Mouse (Mus musculus): ENCODE data around the gene Ccdc36. TPM values are rescaled to one million over a fixed set of nuclear protein-coding genes. Genes with fewer than 3 reads are reported as not detected.

Ccdc36 gene
- 0.03 TPM in 1 of 2 replicates, not detected in the other for polyA plus RNA-seq (2012; rRNA removed; ENCODE audit: low replicate concordance)

GRCm38 (mm10) chr9:108428384-108428783 lies at the start of gene Ccdc36:
Gene Ccdc36, minus strand, starts transcription at chr9:108428484.

DNA sequence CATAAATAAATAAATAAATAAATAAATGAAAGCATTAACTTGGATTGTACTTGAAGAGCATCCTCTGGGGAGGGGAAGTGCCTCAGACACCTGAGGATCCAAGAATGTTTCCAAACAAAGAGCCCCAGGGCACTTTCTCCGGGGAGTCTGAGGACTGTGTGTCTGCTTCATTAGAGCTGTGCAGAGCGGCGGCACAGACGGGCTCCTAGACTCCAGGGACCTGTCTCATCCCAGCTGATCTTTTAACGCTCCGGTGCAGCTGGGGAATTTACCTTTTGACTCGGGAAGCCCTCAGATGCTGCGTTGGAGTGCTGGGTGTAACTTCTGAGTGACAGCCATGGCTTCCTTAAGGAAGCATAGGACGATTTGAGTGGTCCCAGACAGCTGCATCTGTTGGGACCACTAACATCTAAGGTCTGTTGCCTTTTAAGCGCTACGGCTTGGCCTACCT lies 32.9 kb upstream of the Ccdc36 start, which contains the start of gene Klhdc8b:
Gene Klhdc8b, minus strand, starts transcription at position 401 of the 451 bp plus-strand sequence.

DNA sequence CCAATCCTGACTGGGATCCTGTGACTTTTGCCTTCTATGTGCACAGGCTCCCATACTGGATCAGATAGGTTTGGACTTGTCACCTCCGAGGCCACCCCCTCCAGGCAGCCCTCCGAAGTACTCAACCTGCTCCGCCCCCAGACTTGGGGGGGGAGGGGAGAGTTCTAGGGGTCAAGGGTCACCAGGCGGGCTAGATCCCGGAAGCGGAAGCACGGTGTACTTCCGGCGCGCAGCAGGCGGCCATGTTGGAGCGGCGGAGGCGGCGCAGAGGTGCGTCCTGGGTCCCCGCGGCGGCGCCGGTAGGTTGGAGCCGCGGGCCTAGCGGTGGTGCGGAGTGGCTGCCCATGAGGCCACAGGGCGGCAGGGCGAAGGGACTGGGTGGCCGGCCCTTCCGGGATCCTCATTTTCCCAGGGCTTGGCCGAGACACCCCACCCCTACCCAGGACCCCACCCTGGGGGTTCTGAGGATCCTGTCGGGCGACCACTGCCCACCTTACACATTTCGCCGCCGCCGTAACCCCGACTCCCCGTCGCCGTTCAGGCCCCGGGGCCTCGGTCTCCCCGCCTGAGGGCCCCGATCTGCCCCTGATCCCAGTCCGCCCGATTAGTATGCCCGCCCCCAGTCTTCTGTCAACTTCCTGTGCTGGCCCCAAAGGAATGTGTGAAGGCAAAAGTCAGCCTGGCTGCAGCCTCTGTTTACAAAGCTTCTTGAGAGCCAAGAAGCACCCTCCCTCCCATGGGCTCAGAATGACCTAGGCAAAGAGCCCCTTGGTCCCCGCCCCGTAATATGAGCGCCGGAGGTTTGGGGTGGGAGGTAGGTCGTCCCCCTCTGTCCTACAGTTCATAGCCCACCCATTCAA lies 32.3 kb upstream of the Ccdc36 start, which contains the start of gene Ccdc71:
Gene Ccdc71, plus strand, starts transcription at position 209 of the 860 bp plus-strand sequence.

GRCm38 (mm10) chr9:108436182-108436581 lies 7.9 kb upstream of the Ccdc36 start, which contains the start of gene BC048562:
Gene BC048562, plus strand, starts transcription at chr9:108436482.

DNA sequence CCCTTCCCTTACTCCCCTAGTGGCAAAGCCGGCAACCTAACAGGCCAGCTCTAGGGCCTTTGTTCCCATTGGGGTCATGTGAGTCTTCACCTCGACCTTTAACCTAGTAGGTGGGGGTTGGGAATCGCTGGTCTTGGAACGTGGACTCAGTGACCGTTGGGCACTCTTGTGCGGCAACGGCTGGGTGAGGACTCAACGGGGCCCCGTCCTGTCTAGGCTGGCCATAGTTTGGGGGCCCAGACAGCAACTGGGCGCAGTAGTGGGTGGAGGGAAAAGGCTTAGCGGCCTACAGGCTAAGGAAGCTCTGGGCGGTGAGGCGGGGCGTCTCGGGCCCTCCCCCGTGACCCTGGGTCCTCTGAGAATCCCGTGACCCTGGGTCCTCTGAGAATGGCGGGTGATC lies 35.6 kb downstream of the Ccdc36 start, which contains the start of gene 1700102P08Rik:
Gene 1700102P08Rik, plus strand, starts transcription at position 130 of the 400 bp plus-strand sequence.

Other genes starting within 250 kb of the Ccdc36 start
- gene Bsn, start 238.1 kb downstream of the Ccdc36 start, polyA plus RNA-seq (2012; rRNA removed; ENCODE audit: low replicate concordance), result 0.43 and 0.96 TPM in 2 replicates
- gene Dag1, start 164.5 kb downstream of the Ccdc36 start, polyA plus RNA-seq (2012; rRNA removed; ENCODE audit: low replicate concordance), result 72.6 and 76.3 TPM in 2 replicates
- 14.5 and 29.8 TPM in 2 replicates for gene Nicn1, start 138.1 kb downstream of the Ccdc36 start, polyA plus RNA-seq (2012; rRNA removed; ENCODE audit: low replicate concordance)
- 7.5 and 10.4 TPM in 2 replicates for gene Amt, start 131.6 kb downstream of the Ccdc36 start, polyA plus RNA-seq (2012; rRNA removed; ENCODE audit: low replicate concordance)
- gene Rhoa, start 122.4 kb downstream of the Ccdc36 start, polyA plus RNA-seq (2012; rRNA removed; ENCODE audit: low replicate concordance), result 125 and 183 TPM in 2 replicates
- gene Tcta, start 122.3 kb downstream of the Ccdc36 start, polyA plus RNA-seq (2012; rRNA removed; ENCODE audit: low replicate concordance), result 43.9 and 96.1 TPM in 2 replicates
- 1,029 and 1,673 TPM in 2 replicates for gene Gpx1, start 89.6 kb downstream of the Ccdc36 start, polyA plus RNA-seq (2012; rRNA removed; ENCODE audit: low replicate concordance)
- 59.2 and 62.9 TPM in 2 replicates for gene Usp4, start 80.6 kb downstream of the Ccdc36 start, polyA plus RNA-seq (2012; rRNA removed; ENCODE audit: low replicate concordance)
- 0.34 and 0.48 TPM in 2 replicates for gene 1700102P08Rik, start 35.7 kb downstream of the Ccdc36 start, polyA plus RNA-seq (2012; rRNA removed; ENCODE audit: low replicate concordance)
- not detected in 2 replicates for gene BC048562, start 8.0 kb upstream of the Ccdc36 start, polyA plus RNA-seq (2012; rRNA removed; ENCODE audit: low replicate concordance)
- gene Ccdc71, start 32.0 kb upstream of the Ccdc36 start, polyA plus RNA-seq (2012; rRNA removed; ENCODE audit: low replicate concordance), result 24.9 and 25.2 TPM in 2 replicates
- gene Klhdc8b, start 33.1 kb upstream of the Ccdc36 start, polyA plus RNA-seq (2012; rRNA removed; ENCODE audit: low replicate concordance), result 44.0 and 53.3 TPM in 2 replicates
- gene Lamb2, start 51.3 kb upstream of the Ccdc36 start, polyA plus RNA-seq (2012; rRNA removed; ENCODE audit: low replicate concordance), result 152 and 195 TPM in 2 replicates
- 177 and 200 TPM in 2 replicates for gene Usp19, start 62.1 kb upstream of the Ccdc36 start, polyA plus RNA-seq (2012; rRNA removed; ENCODE audit: low replicate concordance)
- gene Qars, start 79.2 kb upstream of the Ccdc36 start, polyA plus RNA-seq (2012; rRNA removed; ENCODE audit: low replicate concordance), result 171 and 217 TPM in 2 replicates
- gene Qrich1, start 88.3 kb upstream of the Ccdc36 start, polyA plus RNA-seq (2012; rRNA removed; ENCODE audit: low replicate concordance), result 121 and 153 TPM in 2 replicates
- gene Impdh2, start 131.8 kb upstream of the Ccdc36 start, polyA plus RNA-seq (2012; rRNA removed; ENCODE audit: low replicate concordance), result 76.5 and 81.5 TPM in 2 replicates
- 54.9 and 58.4 TPM in 2 replicates for gene Ndufaf3, start 138.9 kb upstream of the Ccdc36 start, polyA plus RNA-seq (2012; rRNA removed; ENCODE audit: low replicate concordance)
- gene Dalrd3, start 141.4 kb upstream of the Ccdc36 start, polyA plus RNA-seq (2012; rRNA removed; ENCODE audit: low replicate concordance), result 215 and 258 TPM in 2 replicates
- 39.5 and 43.9 TPM in 2 replicates for gene Wdr6, start 150.3 kb upstream of the Ccdc36 start, polyA plus RNA-seq (2012; rRNA removed; ENCODE audit: low replicate concordance)
- 7.2 and 10.5 TPM in 2 replicates for gene P4htm, start 169.2 kb upstream of the Ccdc36 start, polyA plus RNA-seq (2012; rRNA removed; ENCODE audit: low replicate concordance)
- gene Arih2, start 220.9 kb upstream of the Ccdc36 start, polyA plus RNA-seq (2012; rRNA removed; ENCODE audit: low replicate concordance), result 26.9 and 47.5 TPM in 2 replicates
- 34.9 and 55.0 TPM in 2 replicates for gene Slc25a20, start 233.6 kb upstream of the Ccdc36 start, polyA plus RNA-seq (2012; rRNA removed; ENCODE audit: low replicate concordance)

Data from mammary gland, adult 2 months (tissue).